Mouse (Mus musculus) cerebellum, adult 2 months (tissue): ENCODE data around the gene Tmem41b.

Source experiments
- CTCF ChIP-seq: fragments of 200-500 bp; IDR thresholded peaks from 2 replicates; pipeline ENCODE4 v1.5.1; 2011; ENCODE audit warnings: low read depth, mild to moderate bottlenecking, control low read depth, low read length, moderate library complexity, borderline replicate concordance; ENCODE audit not compliant: insufficient read depth
- POLR2A ChIP-seq: fragments of 200-500 bp; IDR thresholded peaks from 2 replicates; pipeline ENCODE4 v1.6.1; 2011; ENCODE audit warnings: low read length, control low read depth, borderline replicate concordance; ENCODE audit not compliant: insufficient read depth

- TF ChIP-seq CTCF (no peak), POLR2A (no peak)
These were observed 21.8 kb upstream of the Tmem41b start for GRCm38 (mm10) chr7:110008513-110008912.
